Mouse (Mus musculus) C2C12 (cell line): Measurements from ENCODE around the gene Adgrb3.

Experiments
- CEBPB ChIP-seq: IDR thresholded peaks from one replicate; pipeline ENCODE4 v1.6.1; 2011; ENCODE audit warnings: low read depth, mild to moderate bottlenecking, control low read depth, moderate library complexity
- CTCF ChIP-seq: IDR thresholded peaks from one replicate; pipeline ENCODE4 v1.5.1; 2011; ENCODE audit not compliant: control insufficient read depth, insufficient read depth, insufficient read length
- FOSL1 ChIP-seq: IDR thresholded peaks from one replicate; pipeline ENCODE4 v1.8.0; 2011; ENCODE audit warnings: mild to moderate bottlenecking, low read length; ENCODE audit not compliant: poor library complexity, insufficient read depth, severe bottlenecking
- MAX ChIP-seq: IDR thresholded peaks from one replicate; pipeline ENCODE4 v1.6.1; 2011; ENCODE audit warnings: mild to moderate bottlenecking, control low read depth
- MYOD1 ChIP-seq: IDR thresholded peaks from one replicate; pipeline ENCODE4 v1.6.1; 2011; ENCODE audit warnings: low read depth; ENCODE audit not compliant: control insufficient read depth, insufficient read length
- MYOG ChIP-seq: IDR thresholded peaks from one replicate; pipeline ENCODE4 v1.6.1; 2011; ENCODE audit not compliant: control insufficient read depth, insufficient read length; ENCODE audit errors: extremely low read depth
- USF1 ChIP-seq: IDR thresholded peaks from one replicate; pipeline ENCODE4 v1.6.1; 2011; ENCODE audit warnings: low read depth, mild to moderate bottlenecking, control low read depth, moderate library complexity

DNA sequence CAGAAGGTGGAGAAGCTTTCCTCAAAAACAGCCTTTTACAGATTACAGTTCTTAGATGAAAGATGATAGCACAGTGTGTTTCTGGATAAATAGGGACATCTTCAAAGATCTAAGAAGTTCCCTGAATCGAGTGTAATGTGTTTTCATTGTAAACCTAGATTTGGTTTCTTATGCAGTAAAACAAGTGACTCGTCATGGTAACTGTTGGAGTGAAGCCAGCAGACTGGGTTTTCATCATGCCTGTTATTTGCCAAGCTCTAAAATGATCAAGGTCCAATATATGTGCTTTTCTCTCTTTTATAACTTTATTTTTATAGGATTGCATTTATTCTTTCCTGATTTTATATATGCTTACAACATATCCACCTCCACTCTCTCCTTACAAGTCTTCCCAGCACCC is 394.0 kb downstream of the Adgrb3 start:
- TF ChIP-seq CTCF: no peak
- TF ChIP-seq MAX: no peak
- TF ChIP-seq CEBPB: no peak
- no peak for TF ChIP-seq MYOG
- TF ChIP-seq FOSL1: no peak
- no peak for TF ChIP-seq USF1
- no peak for TF ChIP-seq MYOD1
